Mouse (Mus musculus) C2C12 (cell line): ENCODE data around the gene Prr12. TPM values are rescaled to one million over a fixed set of nuclear protein-coding genes. Genes with fewer than 3 reads are reported as not detected.

Experiments
- H3K27me3 ChIP-seq: one replicate; pipeline ENCODE4 v1.6.1; 2011; ENCODE audit not compliant: control insufficient read depth, insufficient read depth, insufficient read length
- H3K36me3 ChIP-seq: one replicate; pipeline ENCODE4 v1.6.1; 2011; ENCODE audit not compliant: control insufficient read depth, insufficient read depth
- H3K4me3 ChIP-seq: one replicate; pipeline ENCODE4 v1.5.1; 2011; ENCODE audit warnings: mild to moderate bottlenecking, control low read depth; ENCODE audit not compliant: poor library complexity, insufficient read depth, severe bottlenecking
- H3K79me2 ChIP-seq: one replicate; pipeline ENCODE4 v1.6.1; 2011; ENCODE audit not compliant: control insufficient read depth, insufficient read depth
- H3K79me3 ChIP-seq: one replicate; pipeline ENCODE4 v1.6.1; 2011; ENCODE audit warnings: low read depth, control low read depth
- H3ac ChIP-seq: one replicate; pipeline ENCODE3; 2011; ENCODE audit warnings: low read depth; ENCODE audit not compliant: control insufficient read depth, insufficient read length
- CEBPB ChIP-seq: IDR thresholded peaks from one replicate; pipeline ENCODE4 v1.6.1; 2011; ENCODE audit warnings: low read depth, mild to moderate bottlenecking, control low read depth, moderate library complexity
- CTCF ChIP-seq: IDR thresholded peaks from one replicate; pipeline ENCODE4 v1.5.1; 2011; ENCODE audit not compliant: control insufficient read depth, insufficient read depth, insufficient read length
- FOSL1 ChIP-seq: IDR thresholded peaks from one replicate; pipeline ENCODE4 v1.8.0; 2011; ENCODE audit warnings: mild to moderate bottlenecking, low read length; ENCODE audit not compliant: poor library complexity, insufficient read depth, severe bottlenecking
- MAX ChIP-seq: IDR thresholded peaks from one replicate; pipeline ENCODE4 v1.6.1; 2011; ENCODE audit warnings: mild to moderate bottlenecking, control low read depth
- MYOD1 ChIP-seq: IDR thresholded peaks from one replicate; pipeline ENCODE4 v1.6.1; 2011; ENCODE audit warnings: low read depth; ENCODE audit not compliant: control insufficient read depth, insufficient read length
- MYOG ChIP-seq: IDR thresholded peaks from one replicate; pipeline ENCODE4 v1.6.1; 2011; ENCODE audit not compliant: control insufficient read depth, insufficient read length; ENCODE audit errors: extremely low read depth
- USF1 ChIP-seq: IDR thresholded peaks from one replicate; pipeline ENCODE4 v1.6.1; 2011; ENCODE audit warnings: low read depth, mild to moderate bottlenecking, control low read depth, moderate library complexity
- polyA plus RNA-seq: library from polyadenylated mRNA; unstranded; fragments of >200 nt; fragmentation: generic; extraction: Trizol; gene quantifications from one replicate; pipeline ENCODE4 v1.2.1, GENCODE M21; 2012; ENCODE audit warnings: missing spikeins

Gene Prr12
- polyA plus RNA-seq, 1 experiment: 14.2 TPM

DNA sequence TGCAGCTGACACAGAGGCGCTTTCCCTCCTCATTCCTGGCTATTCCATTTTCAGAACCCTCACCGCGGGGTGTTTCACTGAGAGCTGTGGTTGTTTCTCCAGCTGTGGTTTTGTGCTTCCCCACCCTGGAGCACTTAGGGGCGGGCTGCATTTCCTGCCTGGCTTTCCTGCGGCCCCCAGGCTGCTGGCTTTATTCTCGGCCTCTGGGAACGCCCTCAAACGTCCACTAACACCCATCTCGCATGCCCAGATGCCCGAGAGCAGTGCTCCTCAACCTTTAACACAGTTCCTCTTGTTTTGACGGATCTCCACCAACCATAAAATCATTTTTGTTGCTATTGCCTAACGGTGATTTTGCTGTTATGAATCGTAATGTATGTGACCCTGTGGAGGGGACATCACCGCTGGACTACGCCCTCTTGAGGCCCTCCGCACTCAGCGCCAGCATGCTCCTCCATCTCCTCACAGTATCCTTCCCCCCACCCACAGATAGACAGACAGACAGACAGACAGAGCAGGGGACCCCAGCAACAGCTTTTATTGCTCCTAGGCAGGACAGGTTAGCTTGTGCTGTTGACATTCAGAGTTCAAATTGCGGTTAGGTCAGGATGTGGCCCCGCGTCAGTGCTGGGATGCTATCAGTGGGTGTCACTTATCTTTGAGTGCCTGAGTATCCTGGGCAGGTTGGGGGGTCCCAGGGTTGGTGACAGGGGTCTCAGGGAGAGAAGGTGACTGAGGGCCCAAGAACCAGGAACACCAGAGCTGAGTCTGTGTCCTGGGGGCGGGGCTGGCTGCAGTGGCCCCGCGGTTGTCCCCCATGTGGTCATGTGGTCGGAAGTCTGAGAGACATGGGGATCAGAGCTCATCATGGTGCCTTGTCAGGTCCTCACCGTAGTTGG, 30.0 kb upstream of the Prr12 start:
- Histone ChIP-seq H3K79me3 (no peaks in the 10 kb centered on the region), H3K27me3 (no peaks in the 10 kb centered on the region), H3K36me3 (peaks cover 2% of the 10 kb centered on the region), H3K4me3 (no peak overlapping the region), H3ac (no peak overlapping the region), H3K79me2 (no peaks in the 10 kb centered on the region)
- TF ChIP-seq CEBPB: no peak
- TF ChIP-seq USF1: peak; percentile 14
- peak; percentile 36 for TF ChIP-seq MYOD1
- TF ChIP-seq CTCF: peak; percentile 7

DNA sequence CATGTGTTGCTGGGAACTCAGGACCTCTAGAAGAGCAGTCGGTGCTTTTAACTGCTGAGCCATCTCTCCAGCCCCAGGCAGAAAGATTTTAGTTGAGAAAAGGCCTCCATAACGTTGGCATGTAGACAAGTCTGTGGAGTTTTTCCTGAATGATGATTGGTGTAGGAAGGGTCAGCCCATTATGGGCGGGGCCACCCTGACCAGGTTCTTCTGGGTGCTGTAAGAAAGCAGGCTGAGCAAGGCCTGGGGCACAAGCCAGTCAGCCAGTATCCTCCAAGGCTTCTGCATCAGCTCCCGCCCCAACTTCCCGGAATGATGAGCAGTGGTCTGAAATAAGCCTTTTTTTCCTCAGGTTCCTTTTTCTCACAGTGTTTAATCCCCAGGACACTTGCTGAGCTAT, 28.3 kb upstream of the Prr12 start:
- no peaks in the 10 kb centered on the region for H3K27me3 ChIP-seq
- H3K79me3 ChIP-seq: no peaks in the 10 kb centered on the region
- H3K36me3 ChIP-seq: peaks cover 6% of the 10 kb centered on the region
- H3ac ChIP-seq: no peak overlapping the region
- H3K4me3 ChIP-seq: no peak overlapping the region
- TF ChIP-seq FOSL1 (no peak), USF1 (no peak), MAX (no peak), CTCF (no peak), MYOD1 (no peak), CEBPB (no peak), MYOG (no peak)
- H3K79me2 ChIP-seq: no peaks in the 10 kb centered on the region

DNA sequence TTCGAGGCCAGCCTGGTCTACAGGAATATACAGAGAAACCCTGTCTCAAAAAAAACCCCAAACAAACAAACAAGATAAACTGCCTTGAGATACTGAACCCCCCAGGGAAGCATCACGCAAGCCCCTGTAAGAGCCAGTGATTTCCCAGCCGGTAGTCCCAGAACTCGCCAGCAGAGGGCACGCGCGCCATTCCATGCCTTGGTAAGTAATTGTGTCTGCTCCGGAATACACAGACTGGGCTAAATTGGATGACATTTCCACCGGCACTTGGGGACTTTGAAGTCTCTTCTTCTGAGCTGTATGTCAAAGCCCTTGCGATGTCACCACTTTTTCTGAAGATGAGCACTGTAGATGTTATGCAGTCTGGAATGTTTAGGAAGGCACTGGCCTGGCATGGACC, 27.2 kb upstream of the Prr12 start:
- H3K36me3 ChIP-seq: peaks cover 6% of the 10 kb centered on the region
- TF ChIP-seq MYOD1 (no peak), CEBPB (no peak), CTCF (peak; percentile 80), MYOG (no peak)
- no peaks in the 10 kb centered on the region for H3K79me2 ChIP-seq

DNA sequence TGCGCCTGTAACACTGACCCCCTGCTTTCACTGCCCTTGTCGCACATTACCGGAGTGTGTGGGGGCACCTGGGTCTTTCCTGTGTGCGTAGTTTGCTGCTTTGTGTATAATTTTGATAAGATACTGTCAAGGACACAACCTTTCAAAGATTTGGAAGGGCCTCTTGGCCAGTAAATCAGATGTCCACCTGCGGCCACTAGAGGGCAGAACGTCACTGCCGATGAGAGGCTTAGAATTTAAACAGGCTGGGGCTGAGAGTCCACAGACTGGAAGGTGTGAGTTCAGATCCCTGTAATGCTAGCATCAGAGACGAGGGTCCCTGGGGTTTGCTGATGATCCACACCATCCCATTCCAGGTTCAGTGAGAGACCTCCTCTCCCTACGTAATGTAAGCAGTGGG, 25.8 kb upstream of the Prr12 start:
- peaks cover under 1% of the 10 kb centered on the region for H3K79me3 ChIP-seq
- H3K36me3 ChIP-seq: peaks cover 6% of the 10 kb centered on the region
- no peak overlapping the region for H3K4me3 ChIP-seq
- no peaks in the 10 kb centered on the region for H3K27me3 ChIP-seq
- H3ac ChIP-seq: no peak overlapping the region
- peaks cover 8% of the 10 kb centered on the region for H3K79me2 ChIP-seq
- TF ChIP-seq CEBPB: no peak
- no peak for TF ChIP-seq MAX

More for the DNA sequence above, 27.2 kb upstream of the Prr12 start:
- Histone ChIP-seq H3K79me3 (no peaks in the 10 kb centered on the region), H3K4me3 (no peak overlapping the region), H3ac (no peak overlapping the region), H3K27me3 (no peaks in the 10 kb centered on the region)

DNA sequence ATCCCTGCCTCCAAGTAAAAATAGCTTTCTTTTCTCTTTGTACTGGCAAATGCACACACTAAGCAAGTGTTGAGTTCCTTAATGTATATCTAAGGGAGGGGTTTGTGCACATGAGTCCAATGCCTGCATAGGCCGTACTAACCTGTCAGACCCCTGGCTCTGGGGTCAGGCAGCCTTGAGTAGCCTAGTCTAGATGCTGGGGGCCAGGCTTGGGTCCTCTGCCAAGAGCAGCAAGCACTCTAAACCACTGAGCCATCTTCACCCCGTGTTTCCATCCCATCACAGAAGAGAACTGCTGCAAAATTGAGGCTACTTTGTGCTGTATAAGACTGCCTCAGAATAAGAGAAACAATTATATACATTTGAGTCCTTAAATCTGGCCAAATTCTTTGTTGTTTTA, 25.1 kb upstream of the Prr12 start:
- no peaks in the 10 kb centered on the region for H3K27me3 ChIP-seq
- TF ChIP-seq MAX (no peak), CTCF (no peak), MYOG (no peak)
- H3K36me3 ChIP-seq: peaks cover 10% of the 10 kb centered on the region
- peaks cover 15% of the 10 kb centered on the region for H3K79me2 ChIP-seq
- H3ac ChIP-seq: no peak overlapping the region
- no peak overlapping the region for H3K4me3 ChIP-seq
- H3K79me3 ChIP-seq: peaks cover 6% of the 10 kb centered on the region

DNA sequence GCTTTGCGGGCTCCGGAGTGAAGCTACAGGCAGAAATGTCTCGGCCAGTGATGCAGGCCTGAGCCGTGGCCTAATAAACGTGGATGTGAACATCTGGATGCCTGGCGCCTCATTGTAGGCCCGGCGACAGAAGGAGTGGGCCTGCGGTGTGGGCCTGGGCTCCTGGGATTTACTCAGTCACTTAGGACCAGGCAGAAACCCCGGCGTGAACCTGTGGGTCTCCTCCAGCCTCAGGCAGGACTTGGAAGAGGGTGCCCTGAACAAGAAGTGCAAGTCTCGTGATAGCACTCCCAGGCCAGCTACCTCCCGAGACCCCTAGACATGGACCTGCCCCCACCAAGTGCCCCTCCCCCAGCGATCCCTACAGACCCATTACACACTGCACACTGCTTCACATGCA, 24.6 kb upstream of the Prr12 start:
- Histone ChIP-seq H3K79me2 (peaks cover 19% of the 10 kb centered on the region), H3ac (no peak overlapping the region), H3K36me3 (peaks cover 10% of the 10 kb centered on the region), H3K27me3 (no peaks in the 10 kb centered on the region), H3K4me3 (no peak overlapping the region), H3K79me3 (peaks cover 8% of the 10 kb centered on the region)
- TF ChIP-seq MYOG: no peak
- TF ChIP-seq MAX: no peak
- TF ChIP-seq FOSL1: no peak
- TF ChIP-seq MYOD1: no peak
- TF ChIP-seq CTCF: no peak
- no peak for TF ChIP-seq CEBPB
- TF ChIP-seq USF1: no peak
